Mouse (Mus musculus) left cerebral cortex, postnatal 10 days (tissue): Measurements from ENCODE around the gene Chchd10. TPM values are rescaled to one million over a fixed set of nuclear protein-coding genes. Genes with fewer than 3 reads are reported as not detected.
A peak's percentile ranks its signal among the peaks of the same experiment; 100 is the strongest.

Experiments used
- DNase-seq, 2 experiments: peaks; one replicate each; pipeline ENCODE4 v3.0.0; 2021 to 2022; ENCODE audit warnings: low spot score in 2 of 2, mixed read lengths in 1 of 2; ENCODE audit errors: extremely low spot score in 1 of 2
- intact Hi-C: fragments of 180-260 bp; cut with DNase I; formaldehyde crosslinking; loops from one replicate; pipeline ENCODE4 v1.15.1; 2025
- total RNA-seq, 2 experiments: library from RNA; stranded (reverse); gene quantifications; 2 replicates each; pipeline ENCODE4 v1.2.3; 2021

The Chchd10 gene
- total RNA-seq, 2 experiments from 2014 or later: 155 to 181 TPM

DNA sequence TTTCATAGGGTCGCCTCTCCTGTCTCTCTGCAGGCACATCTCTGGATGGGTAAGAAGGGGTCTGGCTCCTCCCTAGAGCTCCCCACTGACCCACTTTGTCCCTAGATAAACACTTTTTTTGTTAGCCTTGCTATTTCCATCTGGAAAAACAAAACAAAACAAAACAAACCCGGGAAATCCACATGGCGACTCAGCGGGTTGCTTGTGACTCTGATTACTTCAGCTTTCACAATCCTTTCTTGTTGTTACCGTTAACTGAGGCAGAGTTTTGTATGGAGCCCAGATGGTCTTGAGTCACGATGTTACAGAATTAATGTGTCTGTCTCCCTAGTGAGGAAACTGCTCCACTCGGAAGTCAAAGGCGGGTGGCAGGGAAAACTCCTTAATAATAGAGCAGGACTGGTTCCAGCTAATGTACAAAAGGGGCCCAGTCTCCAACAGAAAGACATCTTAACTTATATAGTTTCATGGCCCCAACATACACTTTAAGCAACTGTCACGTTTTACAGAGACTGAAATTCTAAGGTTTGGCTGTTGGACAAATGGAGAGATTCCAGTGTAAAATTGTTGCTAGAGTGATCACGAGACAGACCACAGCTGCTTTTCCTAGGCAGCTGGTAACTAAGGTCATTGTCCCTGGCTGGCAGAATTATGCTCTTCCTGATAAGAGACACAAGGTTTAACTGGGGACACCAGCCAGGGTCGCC is 11.3 kb downstream of the Chchd10 start:
- peak in 1 of 2 experiments; percentile 69 for DNase-seq
- intact Hi-C loops: no loop called here

DNA sequence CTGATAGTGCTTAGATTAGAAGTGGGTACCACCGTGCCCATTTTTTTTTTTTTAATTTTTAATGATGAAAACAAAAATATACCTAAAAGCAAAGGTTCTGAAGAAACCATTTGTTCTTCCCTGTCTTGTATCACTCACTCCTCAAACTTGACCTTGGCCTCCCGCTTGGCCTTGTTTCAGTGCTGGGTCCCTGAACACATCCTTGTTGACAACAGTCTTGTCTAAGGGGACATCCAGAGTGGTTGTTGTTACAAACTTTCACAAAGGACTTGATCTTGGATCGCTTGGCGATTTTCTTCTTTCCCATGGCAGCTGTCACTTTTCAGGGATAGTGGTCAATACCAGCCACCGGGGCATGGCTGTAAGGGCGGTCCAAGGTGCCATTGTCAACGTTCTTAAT is 12.3 kb downstream of the Chchd10 start:
- intact Hi-C loops: no loop called here

DNA sequence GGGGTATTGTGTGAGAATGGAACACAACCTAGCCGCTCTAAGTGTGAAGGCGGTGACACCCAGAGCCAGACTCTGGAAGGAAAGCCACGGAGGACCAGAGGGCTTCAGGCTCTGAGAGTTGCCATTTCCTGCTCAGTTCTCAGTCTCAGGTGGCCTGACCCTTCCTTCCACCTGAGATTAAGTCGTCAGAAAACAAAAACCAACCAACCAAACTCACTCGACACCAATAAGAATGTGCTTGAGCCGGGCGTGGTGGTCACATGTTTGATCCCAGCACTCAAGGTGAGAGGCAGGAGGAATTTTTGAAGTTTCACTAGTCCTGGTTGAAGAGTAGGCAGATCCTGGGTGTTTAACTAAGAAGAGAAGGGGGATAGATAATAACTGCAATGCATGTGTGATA is 13.0 kb downstream of the Chchd10 start:
- intact Hi-C loops: no loop called here
- peak in 1 of 2 experiments; percentile 7 for DNase-seq

More for the DNA sequence above, 12.3 kb downstream of the Chchd10 start:
- DNase-seq: peak in 1 of 2 experiments; percentile 10

DNA sequence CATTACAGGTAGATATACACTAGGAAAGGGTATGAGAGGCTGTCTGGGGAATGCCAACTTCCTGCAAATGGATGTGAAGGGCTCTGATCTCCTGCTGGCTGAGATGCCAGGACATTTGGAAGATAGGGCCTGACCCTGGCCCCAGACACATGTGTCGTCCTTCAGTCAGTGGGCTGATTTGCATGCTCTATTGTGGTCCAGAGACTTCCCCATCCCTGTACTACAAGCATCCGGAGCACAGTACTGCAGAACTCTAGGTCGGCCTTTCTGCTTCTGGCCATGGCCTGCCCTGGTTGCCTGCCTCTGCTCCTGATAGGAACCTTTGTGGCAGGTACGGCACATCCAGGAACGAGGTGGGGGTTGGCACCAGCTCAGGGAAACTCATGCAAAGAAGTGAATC is 15.1 kb downstream of the Chchd10 start:
- DNase-seq: no peak
- intact Hi-C loops: no loop called here

DNA sequence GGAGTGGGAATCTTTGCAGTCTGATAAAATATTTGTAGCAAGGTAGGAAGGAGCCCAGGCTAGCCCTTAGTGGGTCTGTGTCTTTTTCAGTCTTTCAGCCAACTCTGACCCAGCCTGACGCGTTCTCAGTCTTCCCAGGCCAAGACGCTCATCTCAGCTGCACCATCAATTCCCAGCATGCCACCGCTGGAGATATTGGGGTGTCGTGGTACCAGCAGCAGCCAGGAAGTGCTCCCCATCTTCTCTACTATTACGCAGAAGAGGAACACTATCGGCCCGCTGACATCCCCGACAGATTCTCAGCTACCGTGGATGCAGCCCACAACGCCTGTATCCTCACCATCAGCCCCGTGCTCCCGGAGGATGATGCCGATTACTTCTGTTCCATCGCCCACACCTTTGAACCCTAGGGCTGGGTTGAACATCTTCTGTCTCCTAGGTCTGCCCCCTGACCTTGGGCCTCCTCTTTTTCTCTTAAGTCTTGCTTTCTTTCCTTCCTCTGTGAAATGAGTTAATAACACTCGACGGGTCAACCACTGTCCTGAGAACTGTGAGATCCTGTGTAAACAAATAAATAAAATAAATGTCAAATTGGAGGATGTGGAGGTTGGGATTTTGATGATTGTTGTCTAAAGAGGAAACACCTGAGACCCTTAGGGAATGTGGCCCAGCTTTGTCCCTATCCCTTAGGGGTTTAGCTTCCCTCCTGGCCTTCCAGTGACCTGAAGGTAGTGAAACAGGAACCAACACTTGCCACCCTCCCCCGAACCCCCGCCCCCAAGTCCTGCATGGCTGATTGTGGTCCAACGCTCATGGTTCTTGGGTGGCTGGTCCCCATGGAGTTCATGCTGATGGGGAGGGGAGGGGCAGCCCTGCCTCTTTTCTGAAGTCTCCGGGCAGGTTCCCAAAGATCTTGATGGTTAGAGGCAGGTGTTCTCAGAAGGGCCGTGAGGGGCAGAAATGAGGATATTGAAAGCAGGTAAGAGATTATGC is 16.4 kb downstream of the Chchd10 start:
- intact Hi-C loops: loop anchor here (5.0 to 10.0 kb wide), 3 partner anchors 52 to 362 kb away; partner anchors contain the start of gene Ggt5

DNA sequence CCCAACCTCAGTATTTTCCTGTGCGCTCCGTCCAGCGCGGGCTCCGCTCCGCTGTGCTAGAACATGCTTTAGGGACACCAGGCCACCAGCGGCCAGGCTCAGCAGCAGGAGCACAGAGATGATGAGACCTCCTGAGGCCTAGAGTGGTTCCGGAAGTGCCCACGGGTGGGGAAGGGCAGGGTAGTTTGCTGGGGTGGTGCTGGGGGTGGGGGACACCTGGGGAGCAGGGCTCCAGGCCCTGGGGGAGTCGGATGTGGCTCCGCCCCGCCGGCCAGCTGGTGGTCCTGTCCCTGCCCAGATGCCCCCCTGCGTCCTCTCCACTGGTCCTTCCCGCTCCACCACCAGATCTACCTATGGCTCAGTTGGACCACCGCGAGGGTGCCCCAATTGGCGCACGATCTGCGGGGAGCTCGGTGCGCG is 17.9 kb downstream of the Chchd10 start:
- intact Hi-C loops: loop anchor here (5.0 to 10.0 kb wide), 3 partner anchors 54 to 364 kb away; partner anchors contain the start of gene Ggt5

More for the DNA sequence above, 16.4 kb downstream of the Chchd10 start:
- no peak for DNase-seq

DNA sequence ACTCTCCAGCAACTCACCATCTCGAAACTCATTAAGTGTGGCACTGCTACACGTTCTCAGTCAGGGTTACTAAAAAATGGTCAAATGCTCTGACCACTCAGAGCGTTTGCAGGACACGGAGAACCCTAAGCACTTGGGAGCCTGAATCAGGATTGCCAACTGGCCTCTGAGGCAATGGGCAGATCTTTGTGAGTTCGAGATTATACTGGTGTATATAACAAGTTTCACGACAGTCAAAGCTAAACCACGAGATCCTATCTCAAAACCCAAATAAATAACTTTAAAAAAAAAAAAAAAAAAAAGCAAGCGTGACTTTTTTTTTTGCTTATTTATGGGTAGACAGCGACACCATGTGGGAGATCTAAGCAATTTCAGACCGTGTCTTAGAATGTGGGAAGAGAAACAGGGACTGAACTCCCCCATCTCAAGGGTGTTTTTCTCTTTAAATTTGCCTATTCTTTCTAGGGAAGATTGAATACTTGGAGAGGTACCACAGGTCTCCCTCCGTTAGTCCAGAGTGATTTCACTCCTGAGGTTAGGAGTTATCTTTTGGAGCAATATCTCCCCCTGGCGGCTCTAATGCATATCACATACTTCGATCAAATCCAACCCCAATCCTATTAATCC is 18.6 kb downstream of the Chchd10 start:
- intact Hi-C loops: loop anchor here (5.0 to 10.0 kb wide), 3 partner anchors 54 to 364 kb away; partner anchors contain the start of gene Ggt5
- no peak for DNase-seq

More for the DNA sequence above, 17.9 kb downstream of the Chchd10 start:
- no peak for DNase-seq

DNA sequence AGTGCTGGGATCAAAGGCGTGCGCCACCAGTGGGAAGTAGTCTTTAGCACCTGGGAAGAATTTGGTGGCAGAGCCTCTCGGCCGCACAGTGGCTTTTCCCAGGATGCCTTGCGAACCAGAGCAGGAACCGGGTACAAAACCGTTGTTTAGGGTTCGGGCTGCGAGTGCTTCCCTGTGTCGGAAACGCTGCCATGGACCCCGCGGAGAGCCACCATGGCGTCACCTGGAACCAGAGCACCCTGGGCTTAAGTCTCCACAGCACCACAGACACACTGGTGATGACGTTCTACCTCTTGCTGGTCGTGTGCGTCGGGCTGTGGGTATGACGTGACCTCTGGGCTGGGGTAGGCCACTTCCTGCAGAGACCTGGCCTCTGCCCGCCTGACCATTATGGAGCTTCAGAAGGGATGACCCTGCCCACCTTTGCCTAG is 21.5 kb downstream of the Chchd10 start, which contains the start of gene Gm5134:
Gene Gm5134, plus strand, starts transcription at position 134 of the 431 bp plus-strand sequence.
- DNase-seq: no peak
- intact Hi-C loops: loop anchor here (5.0 to 10.0 kb wide), 3 partner anchors 57 to 367 kb away; partner anchors contain the start of gene Ggt5

DNA sequence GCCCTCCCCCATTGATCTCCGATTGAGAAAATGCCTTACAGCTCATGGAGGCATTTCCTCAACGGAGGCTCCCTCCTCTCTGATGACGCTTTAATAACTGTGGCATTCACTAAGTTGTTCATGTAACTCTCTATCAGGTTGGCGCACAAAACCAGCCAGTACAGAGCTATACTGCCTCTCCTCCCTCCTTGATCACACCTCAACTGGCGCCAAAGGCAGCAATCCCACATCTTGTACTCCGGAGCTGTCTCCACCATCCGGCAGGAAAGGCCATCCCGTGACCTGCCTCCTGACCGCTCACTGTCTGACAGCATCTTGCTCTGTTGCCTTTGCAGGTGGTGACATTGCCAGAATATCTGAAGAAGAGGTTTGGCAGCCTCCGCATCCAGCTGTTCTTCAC is 40.9 kb downstream of the Chchd10 start:
- intact Hi-C loops: loop anchor here (10.0 kb wide), 1 partner anchor 231 kb away; no protein-coding TSS in a partner anchor
- DNase-seq: no peak

DNA sequence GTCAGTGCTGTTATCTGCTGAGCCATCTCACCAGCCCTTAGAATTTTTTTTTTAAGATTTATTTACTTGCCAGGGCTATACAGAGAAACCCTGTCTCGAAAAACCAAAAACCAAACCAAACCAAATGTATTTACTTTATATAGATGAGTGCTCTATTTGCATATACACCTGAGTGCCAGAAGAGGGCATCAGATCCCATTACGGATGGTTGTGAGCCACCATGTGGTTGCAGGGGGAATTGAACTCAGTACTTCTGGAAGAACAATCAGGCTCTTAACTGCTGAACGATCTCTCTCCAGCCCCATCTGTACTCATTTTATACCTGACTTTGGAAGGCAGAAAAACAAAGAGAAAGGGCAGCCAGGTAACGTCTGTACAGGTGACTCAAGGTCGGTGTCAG is 42.3 kb downstream of the Chchd10 start:
- no peak for DNase-seq
- intact Hi-C loops: loop anchor here (10.0 kb wide), 1 partner anchor 230 kb away; no protein-coding TSS in a partner anchor

DNA sequence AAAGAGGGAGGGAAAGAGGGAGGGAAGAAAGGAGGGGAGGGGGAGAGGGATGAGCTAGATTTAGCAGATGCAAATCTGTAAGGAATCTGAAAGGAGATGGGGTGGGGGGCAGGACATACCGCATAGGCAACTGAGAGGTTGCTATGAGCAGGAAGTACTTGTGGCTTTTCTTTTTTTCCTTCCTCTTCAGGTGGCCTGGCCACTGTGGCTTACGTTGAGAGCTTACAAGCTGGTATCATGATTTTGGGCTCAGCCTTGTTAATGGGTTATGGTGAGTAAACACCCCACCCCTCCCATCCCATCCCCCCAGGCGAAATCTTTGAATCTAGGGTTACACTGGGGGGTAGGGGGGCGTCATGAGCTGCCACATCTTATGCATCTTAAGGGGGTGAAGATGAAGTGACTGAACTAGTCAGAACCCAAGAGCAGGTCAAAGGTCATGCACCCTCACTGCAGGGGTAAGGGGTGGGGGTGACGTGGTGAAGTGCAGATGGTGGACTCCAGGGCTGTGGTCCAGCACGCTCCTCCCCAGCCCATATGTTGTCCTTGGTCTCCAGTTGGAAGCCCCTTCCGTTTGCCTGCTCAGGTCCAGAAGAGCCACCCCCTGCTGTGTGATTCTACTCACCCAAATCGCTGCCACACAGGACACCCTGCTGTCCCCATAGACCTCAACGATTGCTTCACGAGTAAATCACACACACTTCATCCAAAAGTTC is 45.3 kb downstream of the Chchd10 start:
- intact Hi-C loops: loop anchor here (10.0 kb wide), 1 partner anchor 227 kb away; no protein-coding TSS in a partner anchor
- DNase-seq: no peak

DNA sequence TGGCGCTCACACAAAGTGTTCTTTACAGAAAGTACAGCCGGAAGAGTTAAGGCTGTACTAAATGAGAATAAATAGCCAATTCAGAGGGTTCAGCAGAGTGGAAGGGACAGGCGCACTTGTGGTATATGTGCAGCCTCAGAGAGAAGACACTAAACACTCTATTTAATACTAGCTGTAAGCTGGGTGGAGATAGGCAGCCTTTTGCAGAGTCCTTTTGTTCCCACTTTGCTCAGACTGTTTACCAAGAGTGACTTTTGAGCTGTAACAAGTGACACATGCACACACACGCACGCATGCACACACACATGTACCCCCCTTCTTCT is 45.9 kb downstream of the Chchd10 start:
- intact Hi-C loops: loop anchor here (10.0 kb wide), 1 partner anchor 226 kb away; no protein-coding TSS in a partner anchor
- no peak for DNase-seq

DNA sequence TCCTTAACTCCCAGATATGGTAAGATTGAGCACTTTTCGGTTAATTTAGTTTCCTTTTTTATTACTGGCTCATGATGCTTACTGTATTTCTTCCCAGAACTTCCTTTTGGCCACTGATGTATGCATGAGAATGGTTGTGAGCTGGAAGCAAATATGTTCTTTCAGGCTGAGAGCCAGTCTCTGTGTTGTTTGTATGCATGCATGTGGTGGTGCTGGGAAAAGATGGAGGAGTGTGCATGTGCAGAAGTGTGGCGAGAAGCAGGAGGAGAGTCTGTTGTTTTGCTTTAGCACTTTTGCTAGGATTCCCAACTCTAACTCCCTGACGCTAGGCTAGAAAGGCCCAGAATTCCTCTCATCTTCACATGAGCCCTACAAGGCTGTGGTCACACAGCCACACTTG is 46.5 kb downstream of the Chchd10 start:
- peak in 1 of 2 experiments; percentile 50 for DNase-seq
- intact Hi-C loops: loop anchor here (10.0 kb wide), 1 partner anchor 225 kb away; no protein-coding TSS in a partner anchor

Other genes with a start within 250 kb of the Chchd10 start
- gene Cabin1, start 168.8 kb upstream of the Chchd10 start, total RNA-seq: 10 to 100 TPM; 83.7 to 84.3 TPM
- gene Ddt, start 159.7 kb upstream of the Chchd10 start, total RNA-seq: 10 to 100 TPM; 34.4 to 39.3 TPM
- not detected for gene Gm20441, start 152.2 kb upstream of the Chchd10 start, total RNA-seq
- gene Gstt3, start 151.7 kb upstream of the Chchd10 start, total RNA-seq: under 1 TPM; 0.61 to 0.71 TPM
- 1 to 10 TPM; 3.8 TPM for gene Gstt1, start 134.5 kb upstream of the Chchd10 start, total RNA-seq
- gene Gstt4, start 110.6 kb upstream of the Chchd10 start, total RNA-seq: not detected
- gene Gstt2, start 95.7 kb upstream of the Chchd10 start, total RNA-seq: 1 to 10 TPM; 3.5 to 4.6 TPM
- 100 to 1,000 TPM; 771 to 828 TPM for gene Mif, start 72.9 kb upstream of the Chchd10 start, total RNA-seq
- 1 to 10 TPM; 1.5 to 3.0 TPM for gene Derl3, start 39.7 kb upstream of the Chchd10 start, total RNA-seq
- 10 to 100 TPM; 92.6 to 100.0 TPM for gene Smarcb1, start 11.5 kb upstream of the Chchd10 start, total RNA-seq
- gene Mmp11, start 3.4 kb downstream of the Chchd10 start, total RNA-seq: 1 to 10 TPM; 2.5 to 2.6 TPM
- gene Gm867, start 7.5 kb downstream of the Chchd10 start, total RNA-seq: under 1 TPM in 1 of 2 experiments, not detected in 1; 0.49 TPM
- not detected for gene Vpreb3, start 9.9 kb downstream of the Chchd10 start, total RNA-seq
- under 1 TPM in 1 of 2 experiments, not detected in 1; 0.16 TPM for gene Gm5134, start 21.4 kb downstream of the Chchd10 start, total RNA-seq
- 1 to 10 TPM; 7.9 to 9.2 TPM for gene Zfp280b, start 99.5 kb downstream of the Chchd10 start, total RNA-seq
- not detected for gene Slc5a4b, start 177.8 kb downstream of the Chchd10 start, total RNA-seq
- gene Slc5a4a, start 214.3 kb downstream of the Chchd10 start, total RNA-seq: under 1 TPM in 1 of 2 experiments, not detected in 1; 0.26 TPM